Mouse (Mus musculus) hindbrain, embryonic 14.5 days (tissue): ENCODE data around the gene Zfp933. TPM values are rescaled to one million over a fixed set of nuclear protein-coding genes. Genes with fewer than 3 reads are reported as not detected.
"Not testable (repeated sequence)": the region's sequence is repeated elsewhere in the genome, so short reads cannot be mapped to it uniquely, and the experiment has no call there.

Experiments used
- ATAC-seq: fragments of 200-750 bp; cut with Nextera tagmentation; 2 replicates; pipeline ENCODE4 v1.8.0; 2017; ENCODE audit warnings: moderate number of reproducible peaks, mild to moderate bottlenecking, moderate TSS enrichment, moderate library complexity; ENCODE audit not compliant: low FRiP score
- DNase-seq: peaks from one replicate; pipeline ENCODE4 v3.0.0-alpha.2; 2015; ENCODE audit warnings: low spot score
- H3K27ac ChIP-seq: fragments of 300-500 bp; sonication (generic); 2 replicates; pipeline ENCODE4 v1.5.1; 2014; ENCODE audit warnings: mild to moderate bottlenecking, moderate library complexity
- H3K27me3 ChIP-seq: fragments of 300-500 bp; sonication (generic); 2 replicates; pipeline ENCODE4 v1.6.1; 2014; ENCODE audit warnings: mild to moderate bottlenecking, low read length, mixed read lengths; ENCODE audit not compliant: control insufficient read depth, insufficient read depth
- H3K36me3 ChIP-seq: fragments of 300-500 bp; sonication (generic); replicated peaks from 2 replicates; pipeline ENCODE4 v1.6.1; 2014; ENCODE audit not compliant: control insufficient read depth, insufficient read depth
- H3K4me1 ChIP-seq: fragments of 300-500 bp; sonication (generic); replicated peaks from 2 replicates; pipeline ENCODE4 v1.6.1; 2014; ENCODE audit warnings: antibody characterized with exemption, low read length, mixed read lengths; ENCODE audit not compliant: control insufficient read depth, insufficient read depth
- H3K4me2 ChIP-seq: fragments of 300-500 bp; sonication (generic); replicated peaks from 2 replicates; pipeline ENCODE4 v1.6.1; 2014; ENCODE audit warnings: mild to moderate bottlenecking, moderate library complexity
- H3K4me3 ChIP-seq: fragments of 300-500 bp; sonication (generic); replicated peaks from 2 replicates; pipeline ENCODE4 v1.5.1; 2014; ENCODE audit warnings: mild to moderate bottlenecking, low read length
- H3K9ac ChIP-seq: fragments of 300-500 bp; sonication (generic); 2 replicates; pipeline ENCODE4 v1.6.1; 2014
- H3K9me3 ChIP-seq: fragments of 300-500 bp; sonication (generic); 2 replicates; pipeline ENCODE4 v1.6.1; 2016; ENCODE audit warnings: low read length; ENCODE audit not compliant: control insufficient read depth
- WGBS: fragments of 180-500 bp; shearing (Covaris S2); extraction: QIAGEN DNeasy Blood & Tissue Kit; methylation state at CpG from one replicate; pipeline ENCODE4 v1.1.7; 2014; 5-methylcytosine and 5-hydroxymethylcytosine counted together
- polyA plus RNA-seq: library from polyadenylated mRNA; unstranded; fragments of >200 nt; fragmentation: Nextera tagmentation; extraction: Ambion mirVana; gene quantifications from 2 replicates; pipeline ENCODE4 v1.2.1, GENCODE M21; 2014

Gene Zfp933
- polyA plus RNA-seq, 1 experiment from 2014 or later = 7.3 TPM

DNA sequence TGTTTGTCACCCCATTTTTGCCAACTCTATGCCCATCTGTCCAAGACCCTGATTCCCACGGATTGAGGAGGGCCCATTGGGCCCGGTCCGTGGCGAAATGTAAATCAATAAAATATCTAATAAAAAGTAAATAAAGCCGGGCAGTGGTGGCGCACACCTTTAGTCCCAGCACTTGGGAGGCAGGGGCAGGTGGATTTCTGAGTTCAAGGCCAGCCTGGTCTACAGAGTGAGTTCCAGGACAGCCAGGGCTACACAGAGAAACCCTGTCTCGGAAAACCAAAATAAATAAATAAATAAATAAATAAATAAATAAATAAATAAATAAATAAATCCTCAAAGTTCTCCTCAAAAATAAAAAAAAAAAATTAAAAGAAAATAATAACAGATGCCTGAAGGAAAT lies 28.5 kb downstream of the Zfp933 start:
- not testable (repeated sequence) for H3K9ac ChIP-seq, H3K4me2 ChIP-seq, H3K4me1 ChIP-seq, H3K4me3 ChIP-seq, H3K27me3 ChIP-seq, H3K27ac ChIP-seq, DNase-seq, ATAC-seq
- Histone ChIP-seq H3K36me3 (peaks cover 30% of the 10 kb centered on the region), H3K9me3 (peaks cover 68% of the 10 kb centered on the region)
- 88% methylated on average over 7 of the region's 7 CpGs for WGBS

DNA sequence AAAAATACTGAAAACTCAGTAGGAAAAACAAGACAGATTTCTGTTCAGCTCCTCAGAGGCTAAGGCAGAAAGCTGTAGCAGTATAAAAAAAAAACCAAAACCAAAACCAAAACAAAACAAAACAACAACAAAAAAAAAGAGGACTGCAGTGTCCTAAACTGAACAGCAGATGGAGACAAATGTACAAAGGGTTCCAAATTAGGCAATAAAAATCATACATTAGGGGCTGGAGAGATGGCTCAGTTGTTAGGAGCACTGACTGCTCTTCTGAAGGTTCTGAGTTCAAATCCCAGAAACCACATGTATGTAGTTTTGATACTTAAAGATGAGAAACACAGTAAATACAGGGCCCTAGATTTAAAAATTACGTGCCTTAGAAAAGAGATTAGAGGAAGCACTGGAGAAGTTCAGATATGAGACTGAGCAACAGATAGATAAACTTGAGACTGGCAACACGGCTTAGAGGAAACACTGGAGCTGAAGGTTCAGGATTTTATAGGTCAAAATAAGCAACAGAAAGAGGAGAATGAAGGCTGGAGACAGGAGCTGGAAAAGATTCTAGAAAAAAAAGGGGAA lies 33.5 kb downstream of the Zfp933 start:
- Histone ChIP-seq H3K36me3 (no peaks in the 10 kb centered on the region), H3K4me2 (no peak overlapping the region), H3K4me1 (no peaks in the 10 kb centered on the region), H3K9me3 (peaks cover 23% of the 10 kb centered on the region), H3K27me3 (no peaks in the 10 kb centered on the region), H3K27ac (no peak overlapping the region), H3K4me3 (no peak overlapping the region), H3K9ac (no peak overlapping the region)
- DNase-seq = no peak
- ATAC-seq = no peak
- WGBS = 82% methylated on average over 2 of the region's 2 CpGs

DNA sequence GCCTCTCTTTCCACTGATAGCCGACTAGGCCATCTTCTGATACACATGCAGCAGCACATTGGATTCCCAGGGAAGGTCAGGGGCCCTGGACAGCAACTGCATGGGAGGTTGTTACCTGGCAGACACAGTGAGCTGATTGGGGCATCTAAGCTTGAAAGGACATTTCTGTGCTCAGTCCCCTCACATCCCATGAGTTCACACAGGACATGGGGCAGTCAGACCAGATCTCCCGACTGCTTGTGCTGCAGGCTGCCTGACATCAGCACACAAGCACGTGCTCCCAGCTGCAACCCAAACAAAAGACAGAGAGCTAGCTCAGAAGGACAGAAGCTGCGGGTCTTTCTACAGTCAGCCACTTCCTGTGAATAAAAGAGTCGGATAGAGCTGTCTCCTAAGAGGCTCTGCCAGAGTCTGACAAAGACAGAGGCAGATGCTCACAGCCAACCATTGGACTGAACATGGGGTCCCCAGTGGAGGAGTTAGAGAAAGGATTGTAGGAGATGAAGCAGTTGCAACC lies 34.9 kb downstream of the Zfp933 start:
- 47% methylated on average over 5 of the region's 5 CpGs for WGBS
- peak; percentile 51; the same call in 1 of the 2 replicates for ATAC-seq
- Histone ChIP-seq H3K9ac (no peak overlapping the region), H3K27ac (no peak overlapping the region), H3K9me3 (peaks cover 13% of the 10 kb centered on the region; the same call in 1 of the 2 replicates), H3K36me3 (no peaks in the 10 kb centered on the region), H3K27me3 (no peaks in the 10 kb centered on the region), H3K4me2 (no peak overlapping the region), H3K4me1 (no peaks in the 10 kb centered on the region), H3K4me3 (no peak overlapping the region)
- no peak for DNase-seq

DNA sequence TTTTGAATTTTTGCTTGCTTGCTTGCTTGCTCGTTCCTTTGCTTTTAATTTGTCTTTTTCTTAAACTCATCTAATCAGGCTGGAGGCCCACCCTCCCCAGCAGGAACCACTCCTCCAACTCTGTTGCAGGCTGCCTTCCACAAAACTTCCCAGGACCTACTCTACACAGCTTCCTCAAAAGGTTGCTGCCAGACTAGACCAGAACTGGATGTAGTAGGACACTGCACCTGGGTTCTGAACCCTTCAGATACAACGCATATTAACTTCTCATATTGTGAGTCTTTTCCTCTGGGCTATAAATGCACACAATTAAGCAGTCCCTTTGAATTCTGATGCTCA lies 38.2 kb downstream of the Zfp933 start:
- not testable (repeated sequence) for H3K9ac ChIP-seq, H3K36me3 ChIP-seq, H3K9me3 ChIP-seq, H3K27ac ChIP-seq, H3K27me3 ChIP-seq, DNase-seq, ATAC-seq, H3K4me1 ChIP-seq
- H3K4me3 ChIP-seq = peak overlapping the region; percentile 31
- 56% methylated on average over 2 of the region's 2 CpGs for WGBS
- peak overlapping the region; percentile 64 for H3K4me2 ChIP-seq

DNA sequence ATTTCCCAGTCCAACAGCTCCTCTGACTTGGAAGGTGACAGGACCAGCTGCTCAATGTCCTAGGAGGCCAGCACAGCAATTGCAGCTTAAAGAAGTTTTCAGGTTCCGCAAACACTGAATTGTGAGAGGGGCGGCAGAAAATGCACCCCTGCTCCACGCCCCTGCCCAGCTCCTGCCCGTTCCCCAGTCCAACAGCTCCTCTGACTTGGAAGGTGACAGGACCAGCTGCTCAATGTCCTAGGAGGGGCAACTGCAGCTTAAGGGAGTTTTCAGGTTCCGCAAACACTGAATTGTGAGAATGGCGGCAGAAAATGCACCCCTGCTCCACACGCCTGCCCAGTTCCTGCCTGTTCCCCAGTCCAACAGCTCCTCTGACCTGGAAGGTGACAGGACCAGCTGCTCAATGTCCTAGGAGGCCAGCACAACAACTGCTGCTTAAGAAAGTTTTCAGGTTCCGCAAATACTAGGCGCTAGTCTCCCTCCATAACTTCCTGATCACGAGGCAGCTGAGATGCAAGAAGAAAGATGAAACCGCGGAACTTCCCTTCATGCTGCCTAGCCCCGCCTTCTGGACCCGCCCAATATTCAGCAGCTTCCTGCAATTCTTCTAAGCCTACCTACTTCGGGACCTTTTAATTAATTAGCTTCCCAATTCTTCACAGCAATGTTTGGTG lies 38.7 kb downstream of the Zfp933 start, which contains the start of gene Zfp984:
Zfp984 (minus strand) TSS at position 497 of the 674 bp plus-strand sequence.
- Histone ChIP-seq H3K9ac (peak within 1 kb of the TSS; percentile 49), H3K4me3 (peak within 1 kb of the TSS; percentile 31), H3K4me2 (peak within 1 kb of the TSS; percentile 64)
- H3K9me3 ChIP-seq, H3K27me3 ChIP-seq, ATAC-seq, H3K27ac ChIP-seq, H3K36me3 ChIP-seq, H3K4me1 ChIP-seq: not testable (repeated sequence)
- DNase-seq = peak; percentile 34
- 14% methylated on average over 15 of the region's 15 CpGs for WGBS

DNA sequence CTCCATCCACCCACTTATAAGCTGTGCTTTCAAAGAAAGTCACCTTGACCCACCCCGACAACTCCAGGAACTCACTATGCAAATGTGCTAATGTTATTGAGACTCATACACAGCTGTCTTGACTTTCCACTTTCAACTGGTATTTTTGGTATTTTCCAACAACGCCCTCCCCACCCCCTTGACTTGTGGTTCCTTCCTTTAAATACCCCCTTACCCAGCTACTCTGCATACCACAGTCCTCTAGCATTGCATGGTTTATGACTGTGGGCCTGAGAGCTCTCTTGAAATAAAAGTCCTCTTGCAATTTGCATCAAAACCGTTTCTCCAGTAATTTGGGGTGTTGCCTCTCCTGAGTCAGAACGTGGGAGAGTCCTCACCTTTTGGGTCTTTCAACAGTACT lies 39.7 kb downstream of the Zfp933 start:
- peak overlapping the region; percentile 64; the same call in 1 of the 2 replicates for H3K4me2 ChIP-seq
- ATAC-seq, DNase-seq: not testable (repeated sequence)

DNA sequence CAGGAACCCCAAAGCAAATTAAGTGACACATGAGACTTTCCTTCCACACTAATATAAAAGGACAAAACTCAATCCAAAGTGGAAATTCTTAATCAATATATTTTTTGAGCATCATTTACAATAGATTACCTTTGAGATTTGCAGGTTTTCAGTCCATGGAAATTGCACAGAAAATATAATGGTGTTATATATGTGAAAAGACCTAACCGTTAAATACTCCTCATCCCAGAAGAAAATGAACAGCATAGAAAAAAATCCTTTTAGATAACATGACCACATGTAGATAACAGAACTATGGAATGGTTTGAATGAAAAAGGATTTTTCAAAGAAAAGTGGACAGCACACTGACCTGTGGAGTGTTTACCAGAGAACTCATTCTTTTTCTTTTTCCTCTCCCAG lies 52.9 kb downstream of the Zfp933 start:
- ATAC-seq, DNase-seq, H3K4me1 ChIP-seq, H3K27ac ChIP-seq, H3K27me3 ChIP-seq, H3K9ac ChIP-seq, H3K4me3 ChIP-seq, H3K4me2 ChIP-seq, H3K36me3 ChIP-seq: not testable (repeated sequence)
- H3K9me3 ChIP-seq = peaks cover 32% of the 10 kb centered on the region
- 93% methylated on average over 1 of the region's 1 CpGs for WGBS

More for the DNA sequence above, 39.7 kb downstream of the Zfp933 start:
- not testable (repeated sequence) for H3K9me3 ChIP-seq, H3K36me3 ChIP-seq, H3K27me3 ChIP-seq, H3K27ac ChIP-seq, H3K4me3 ChIP-seq, H3K4me1 ChIP-seq, H3K9ac ChIP-seq
- 78% methylated on average over 4 of the region's 4 CpGs for WGBS

DNA sequence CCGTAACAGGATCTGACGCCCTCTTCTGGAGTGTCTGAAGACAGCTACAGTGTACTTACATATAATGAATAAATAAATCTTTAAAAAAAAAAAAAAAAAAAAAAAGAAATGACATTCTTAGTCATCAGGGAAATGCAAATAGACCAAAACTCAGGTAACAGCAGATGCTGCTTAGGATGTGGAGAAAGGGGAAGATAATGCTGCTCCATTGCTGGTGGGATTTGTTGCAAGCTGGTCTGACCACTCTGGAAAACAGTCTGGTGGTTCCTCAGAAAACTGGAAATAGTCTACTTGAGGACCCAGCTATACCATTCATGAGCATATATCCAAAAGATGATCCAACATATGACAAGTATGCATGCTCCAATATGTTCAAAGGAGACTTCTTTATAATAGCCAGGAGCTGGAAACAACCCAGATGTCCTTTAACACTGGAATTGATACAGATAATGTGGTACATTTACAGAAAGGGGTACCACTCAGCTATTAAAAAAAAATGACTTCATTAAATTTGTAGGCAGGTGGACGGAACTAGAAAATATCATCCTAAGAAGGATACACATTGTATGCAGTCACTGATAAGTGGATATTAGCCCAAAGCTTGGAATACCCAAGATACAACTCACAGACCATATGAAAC lies 54.0 kb downstream of the Zfp933 start:
- H3K9ac ChIP-seq, H3K27ac ChIP-seq, ATAC-seq, H3K4me3 ChIP-seq, H3K36me3 ChIP-seq, H3K27me3 ChIP-seq, DNase-seq, H3K4me1 ChIP-seq, H3K4me2 ChIP-seq: not testable (repeated sequence)
- WGBS = 93% methylated on average over 1 of the region's 3 CpGs
- H3K9me3 ChIP-seq = peaks cover 33% of the 10 kb centered on the region

DNA sequence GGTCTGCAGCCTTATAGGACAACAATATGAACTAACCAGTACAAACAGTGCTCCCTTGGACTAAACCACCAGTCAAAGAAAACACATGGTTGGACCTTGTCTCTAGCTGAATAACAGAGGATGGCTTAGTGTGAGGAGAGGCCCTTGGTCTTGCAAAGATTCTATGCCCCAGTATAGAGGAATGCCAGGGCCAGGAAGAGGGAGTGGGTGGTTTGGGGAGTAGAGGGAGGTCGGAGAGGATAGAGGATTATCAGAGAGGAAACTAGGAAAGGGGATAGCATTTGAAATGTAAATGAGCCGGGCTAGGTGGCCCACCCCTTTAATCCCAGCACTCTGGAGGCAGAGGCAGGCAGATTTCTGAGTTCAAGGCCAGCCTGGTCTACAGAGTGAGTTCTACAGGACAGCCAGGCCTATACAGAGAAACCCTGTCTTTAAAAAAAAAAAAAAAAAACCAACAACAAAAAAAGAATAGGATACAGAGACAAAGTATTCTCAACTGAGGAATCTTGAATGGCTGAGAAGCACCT lies 54.7 kb downstream of the Zfp933 start:
- not testable (repeated sequence) for H3K4me2 ChIP-seq, H3K4me3 ChIP-seq, H3K4me1 ChIP-seq, H3K36me3 ChIP-seq, DNase-seq, H3K27me3 ChIP-seq, H3K9ac ChIP-seq, H3K27ac ChIP-seq
- WGBS = 68% methylated on average over 2 of the region's 2 CpGs
- ATAC-seq = 0 out of 2 replicates have a peak, but pooled peaks have one; percentile 57
- H3K9me3 ChIP-seq = peaks cover 40% of the 10 kb centered on the region
